Mouse (Mus musculus) left cerebral cortex, postnatal 4 days (tissue): ENCODE results near the gene Cdk5rap1. TPM values are rescaled to one million over a fixed set of nuclear protein-coding genes. Genes with fewer than 3 reads are reported as not detected.

Experiments used
- DNase-seq: peaks from one replicate; pipeline ENCODE4 v3.0.0-alpha.2; 2022
- intact Hi-C: fragments of 180-260 bp; cut with DNase I; formaldehyde crosslinking; loops from one replicate; pipeline ENCODE4 v1.15.1; 2025
- total RNA-seq, 2 experiments: library from RNA; stranded (reverse); gene quantifications; 2 replicates each; pipeline ENCODE4 v1.2.3; 2021

Cdk5rap1 gene
- total RNA-seq, result 10 to 100 TPM; 10.2 to 14.4 TPM

DNA sequence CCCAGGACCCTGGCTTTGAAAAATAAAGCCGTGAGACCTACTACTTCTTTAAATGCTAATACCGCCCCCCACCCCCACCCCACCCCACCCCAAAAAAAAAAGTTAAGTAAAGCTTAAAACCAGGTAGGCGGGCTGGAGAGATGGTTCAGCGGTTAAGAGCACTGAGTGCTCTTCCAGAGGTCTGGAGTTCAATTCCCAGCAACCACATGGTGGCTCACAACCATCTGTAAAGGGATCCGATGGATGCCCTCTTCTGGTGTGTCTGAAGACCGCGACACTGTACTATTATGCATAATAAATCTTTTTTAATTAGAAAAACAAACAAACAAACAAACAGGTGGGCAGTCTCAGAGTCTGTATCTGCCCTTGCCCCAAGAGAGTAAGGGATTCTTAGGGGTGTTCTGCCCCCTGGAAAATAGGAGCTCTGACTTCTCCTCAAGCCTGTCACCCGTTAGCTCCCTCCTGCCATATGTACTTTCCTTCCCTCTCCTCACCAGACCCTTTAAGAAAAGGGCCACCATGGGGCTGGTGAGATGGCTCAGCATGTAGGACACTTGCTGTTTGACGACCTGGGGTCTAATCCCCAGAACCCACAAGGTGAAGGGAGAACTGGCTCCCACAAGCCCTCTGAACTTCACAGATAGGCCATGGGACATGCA is at the start of gene Cdk5rap1:
TSS of gene Cdk5rap1 (minus strand) at position 169 of the 659 bp plus-strand sequence.
- no peak for DNase-seq
- intact Hi-C loops, result loop anchor here (5.0 kb wide), 1 partner anchor 166 kb away; no protein-coding TSS in a partner anchor

DNA sequence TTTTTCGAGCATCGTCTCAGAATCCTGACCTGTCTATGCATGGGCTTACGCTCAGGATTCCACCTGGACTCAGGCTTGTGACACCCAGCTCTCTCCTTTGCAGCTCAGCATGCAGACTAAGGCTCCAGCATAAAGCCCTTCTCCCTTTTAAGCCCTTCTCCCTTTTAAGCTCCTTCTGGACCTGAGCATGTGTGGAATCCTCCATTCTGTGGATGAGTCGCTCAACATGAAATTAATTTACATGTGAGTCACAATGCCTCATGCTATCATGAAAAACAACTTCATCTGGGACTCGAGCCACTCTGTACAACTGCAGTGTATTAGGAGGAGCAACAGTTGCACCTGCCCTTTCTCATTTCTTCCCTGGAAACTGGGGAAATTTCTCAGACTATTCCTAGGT is 49.4 kb upstream of the Cdk5rap1 start:
- no peak for DNase-seq
- intact Hi-C loops, result no loop called here

DNA sequence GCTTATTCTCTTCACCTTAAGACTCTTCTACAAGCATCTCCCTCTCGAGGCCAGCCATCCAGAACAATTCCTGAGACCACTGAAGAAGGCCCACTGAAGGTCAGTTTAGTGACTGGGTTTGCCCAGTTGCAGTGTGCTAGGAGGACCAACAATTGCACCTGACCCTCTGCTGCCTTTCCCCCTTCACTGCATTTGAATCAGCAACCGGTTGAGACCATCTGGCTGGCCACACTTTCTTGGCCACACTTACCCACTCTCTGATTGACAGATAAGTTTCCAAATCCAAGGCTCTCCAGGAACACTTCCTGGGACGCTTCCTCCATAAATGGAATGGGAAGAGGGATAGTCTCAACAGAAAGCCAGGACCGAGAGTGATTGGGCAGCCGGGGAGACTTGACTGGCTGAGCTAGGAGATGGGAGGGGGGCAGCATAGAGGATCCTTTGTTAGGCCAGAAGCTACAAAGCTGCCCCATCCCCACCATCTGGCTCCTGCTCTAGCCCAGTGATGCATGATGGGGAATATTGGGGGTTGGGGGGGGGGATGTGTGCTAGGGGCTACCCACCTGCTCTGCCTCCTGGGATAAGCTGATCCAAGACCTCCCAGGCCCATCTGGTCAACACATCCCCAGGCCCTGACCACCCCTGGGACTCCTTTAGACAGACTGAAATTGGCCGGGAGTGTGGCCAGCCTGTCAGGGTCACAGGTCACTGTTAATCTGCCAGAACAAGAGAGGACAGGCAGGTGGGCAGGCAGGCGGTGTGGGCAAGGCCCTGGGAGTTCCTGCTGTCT is 48.3 kb upstream of the Cdk5rap1 start:
- intact Hi-C loops, result no loop called here
- peak; percentile 92 for DNase-seq

GRCm38 (mm10) chr2:154419631-154420515 is 47.1 kb upstream of the Cdk5rap1 start:
- intact Hi-C loops, result no loop called here
- peak; percentile 46 for DNase-seq

DNA sequence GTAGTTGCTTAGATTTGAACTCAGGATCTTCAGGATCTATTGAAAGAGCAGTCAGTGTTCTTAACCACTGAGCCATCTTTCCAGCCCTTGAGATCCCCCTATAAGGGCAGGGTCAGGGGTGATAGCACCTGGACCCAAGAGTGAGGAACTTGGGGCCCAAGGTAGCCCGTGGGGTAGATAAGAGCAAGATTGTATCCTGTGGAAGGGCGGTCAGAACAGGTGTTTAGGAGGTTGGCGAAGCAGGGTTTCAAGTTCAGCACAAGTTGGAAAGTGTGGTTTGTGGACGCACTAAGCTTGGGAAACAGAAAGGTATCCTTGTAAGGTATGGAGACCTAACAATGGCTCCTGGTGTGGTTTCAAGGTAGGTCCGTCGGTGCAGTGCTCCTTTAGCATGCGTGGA is 45.2 kb upstream of the Cdk5rap1 start:
- no peak for DNase-seq
- intact Hi-C loops, result no loop called here

GRCm38 (mm10) chr2:154417107-154417506 is 44.3 kb upstream of the Cdk5rap1 start:
- peak; percentile 90 for DNase-seq
- intact Hi-C loops, result loop anchor here (2.0 kb wide), 1 partner anchor 122 kb away; no protein-coding TSS in a partner anchor

GRCm38 (mm10) chr2:154412018-154412666 is 39.3 kb upstream of the Cdk5rap1 start:
- intact Hi-C loops, result loop anchor here (5.0 kb wide), 1 partner anchor 200 kb away; the partner anchor contains the start of genes 4930519P11Rik and Zfp341
- DNase-seq, result peak; percentile 32

DNA sequence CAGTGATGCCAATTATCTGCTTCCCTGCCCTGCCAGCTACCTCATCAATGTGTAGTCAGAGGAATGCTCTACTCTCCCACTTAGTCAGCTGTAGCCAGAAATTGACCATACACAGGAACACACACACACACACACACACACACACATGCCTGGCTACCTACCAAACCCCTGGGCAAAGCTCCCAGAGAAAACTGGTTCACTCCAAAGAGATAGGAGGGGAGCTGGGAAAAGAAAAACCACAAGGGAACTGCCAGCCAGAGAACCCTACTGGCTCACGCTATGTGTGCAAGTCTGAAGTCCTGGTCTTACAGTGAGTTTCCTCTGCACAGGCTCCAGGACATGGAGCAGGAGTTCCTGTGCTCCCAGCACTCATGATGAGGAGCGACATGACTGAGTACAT is 37.5 kb upstream of the Cdk5rap1 start:
- DNase-seq, result peak; percentile 53
- intact Hi-C loops, result loop anchor here (5.0 kb wide), 1 partner anchor 202 kb away; the partner anchor contains the start of genes 4930519P11Rik and Zfp341

DNA sequence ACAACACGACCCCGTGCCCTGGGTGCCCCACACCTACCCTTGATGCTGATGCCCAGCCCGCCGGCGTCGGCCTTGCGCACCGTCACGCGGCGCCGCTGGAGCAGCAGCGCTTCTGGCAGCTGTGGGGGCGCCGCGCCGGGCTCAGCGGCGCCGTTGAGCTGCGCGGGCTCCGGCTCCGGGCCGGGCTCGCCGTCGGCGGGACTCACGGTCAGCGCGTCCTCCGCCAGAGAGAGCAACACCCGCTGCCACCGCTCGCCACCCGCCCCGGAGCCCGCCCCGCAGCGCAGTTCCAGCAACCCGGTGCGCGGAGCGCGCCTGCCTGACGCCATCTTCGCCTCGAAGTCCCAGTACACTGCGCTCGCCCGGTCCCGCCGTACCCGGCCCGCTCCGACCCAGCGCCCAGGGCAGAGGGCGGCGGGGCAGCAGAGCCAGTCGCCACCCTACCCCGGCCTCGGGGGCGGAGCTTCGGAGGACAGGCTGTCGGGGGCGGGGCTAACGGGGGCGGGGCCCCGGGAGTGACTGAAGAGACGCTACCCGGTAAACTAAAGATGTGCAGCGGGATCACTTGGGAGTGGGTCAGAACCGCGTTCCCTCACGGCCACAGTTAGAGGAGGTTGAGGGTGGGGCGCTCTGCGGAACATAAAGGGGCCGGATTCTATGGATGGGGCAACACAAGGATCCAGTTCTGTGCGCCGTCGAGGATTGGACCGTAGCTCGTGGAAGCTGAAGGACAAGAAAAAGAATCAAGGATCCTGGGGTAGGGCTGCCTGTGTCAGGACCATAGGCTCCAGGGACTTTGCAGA is 35.0 kb upstream of the Cdk5rap1 start, which contains the start of gene Snta1:
TSS of gene Snta1 (minus strand) at position 457 of the 803 bp plus-strand sequence.
- DNase-seq, result peak; percentile 87
- intact Hi-C loops, result no loop called here

GRCm38 (mm10) chr2:154407063-154407642 is 34.3 kb upstream of the Cdk5rap1 start:
- no peak for DNase-seq
- intact Hi-C loops, result no loop called here

- intact Hi-C loops, result no loop called here
- no peak for DNase-seq
Measured at GRCm38 (mm10) chr2:154405447-154405994, 32.7 kb upstream of the Cdk5rap1 start.

DNA sequence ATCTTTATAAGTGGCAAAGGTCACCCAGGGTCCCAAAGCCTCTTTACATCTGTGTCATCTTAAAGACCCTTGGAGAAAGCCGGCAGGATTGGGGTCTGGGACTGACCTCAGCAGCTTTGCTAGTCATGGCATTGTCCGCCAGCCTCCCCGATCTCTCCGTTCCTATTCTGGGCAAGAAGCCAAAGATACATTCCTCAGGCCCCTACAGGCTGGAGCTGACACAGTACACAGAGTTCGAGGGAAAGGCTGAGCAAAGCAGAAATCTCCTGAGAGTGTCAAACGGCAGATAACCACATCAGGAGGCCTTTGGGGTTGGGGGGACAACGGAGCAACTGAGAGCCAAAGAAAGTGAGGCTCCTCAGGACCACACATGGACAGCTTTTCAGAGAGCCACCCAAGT is 30.0 kb upstream of the Cdk5rap1 start:
- DNase-seq, result peak; percentile 45
- intact Hi-C loops, result no loop called here

DNA sequence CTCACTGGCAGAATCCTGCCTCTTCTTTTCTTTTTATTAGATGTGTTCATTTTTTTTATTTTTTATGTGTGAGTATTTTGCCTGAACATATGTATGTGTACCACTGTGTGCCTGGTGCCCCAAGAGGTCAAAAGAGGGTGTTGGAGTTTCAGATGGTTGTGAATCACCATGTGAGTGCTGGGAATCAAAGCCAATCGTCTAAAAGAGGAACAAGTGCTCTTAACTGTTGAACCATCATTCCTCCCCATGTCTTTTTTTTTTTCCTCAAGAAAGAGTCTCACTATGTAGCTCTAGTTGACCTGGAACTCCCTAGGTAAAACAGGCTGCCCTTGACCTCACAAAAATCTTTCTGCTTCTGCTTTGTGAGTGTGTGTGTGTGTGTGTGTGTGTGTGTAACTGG is 29.2 kb upstream of the Cdk5rap1 start:
- DNase-seq, result no peak
- intact Hi-C loops, result no loop called here

DNA sequence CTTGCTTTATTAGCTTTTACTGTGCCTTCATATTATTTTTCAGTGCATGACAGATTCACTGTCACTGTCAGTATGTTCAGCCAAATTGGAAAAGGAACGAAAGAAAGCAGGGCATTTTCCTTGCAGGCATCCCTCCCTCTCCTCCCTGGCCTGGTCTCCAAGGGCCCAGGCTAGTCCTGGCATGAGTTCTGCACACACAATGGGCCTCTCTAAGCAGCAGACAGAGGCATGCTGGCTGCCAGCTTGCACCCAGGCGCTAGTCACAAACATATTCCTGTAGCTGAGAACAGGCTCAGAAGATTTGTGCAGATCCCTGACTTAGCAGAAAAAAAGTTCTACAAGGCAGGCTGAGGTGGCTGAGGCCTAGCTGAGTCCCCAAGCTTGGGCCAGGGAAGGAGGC is 26.5 kb upstream of the Cdk5rap1 start:
- intact Hi-C loops, result no loop called here
- DNase-seq, result peak; percentile 50

DNA sequence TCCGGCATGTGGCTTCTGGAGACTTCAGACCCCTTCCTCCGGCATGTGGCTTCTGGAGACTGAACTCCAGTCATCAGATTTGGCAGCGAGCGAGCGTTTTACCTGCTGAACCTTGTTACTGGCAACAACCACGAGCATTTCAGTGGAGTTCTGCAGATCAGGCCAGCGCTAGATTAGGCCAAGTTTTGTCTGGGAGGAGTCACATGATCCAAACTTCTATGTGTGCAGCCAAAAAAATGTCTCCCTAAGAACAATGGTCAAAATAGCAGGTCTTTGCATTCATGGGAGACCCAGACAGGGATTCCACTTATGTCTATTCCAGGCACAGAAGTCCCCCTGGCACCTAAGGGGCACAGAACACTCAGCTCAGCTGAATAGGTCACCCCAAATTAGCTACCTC is 25.5 kb upstream of the Cdk5rap1 start:
- DNase-seq, result no peak
- intact Hi-C loops, result no loop called here

DNA sequence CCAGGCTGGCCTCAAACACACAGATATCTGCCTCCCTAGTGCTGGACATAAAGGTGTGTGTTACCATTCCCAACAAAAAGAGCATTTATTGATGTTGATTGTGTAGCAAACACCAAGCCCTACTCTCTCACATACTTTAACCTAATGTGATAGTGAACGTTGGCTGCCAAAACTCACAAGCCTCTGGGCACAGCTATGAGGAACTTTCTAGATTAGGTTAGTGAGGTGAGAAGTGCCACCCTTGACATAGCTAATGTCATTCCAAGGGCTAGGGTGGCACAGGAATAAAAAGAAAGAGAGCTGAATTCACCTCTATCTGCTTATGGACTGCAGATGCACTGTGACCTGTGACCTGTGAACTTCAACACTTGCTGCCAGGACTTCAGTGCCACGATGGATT is 23.7 kb upstream of the Cdk5rap1 start:
- DNase-seq, result no peak
- intact Hi-C loops, result no loop called here

DNA sequence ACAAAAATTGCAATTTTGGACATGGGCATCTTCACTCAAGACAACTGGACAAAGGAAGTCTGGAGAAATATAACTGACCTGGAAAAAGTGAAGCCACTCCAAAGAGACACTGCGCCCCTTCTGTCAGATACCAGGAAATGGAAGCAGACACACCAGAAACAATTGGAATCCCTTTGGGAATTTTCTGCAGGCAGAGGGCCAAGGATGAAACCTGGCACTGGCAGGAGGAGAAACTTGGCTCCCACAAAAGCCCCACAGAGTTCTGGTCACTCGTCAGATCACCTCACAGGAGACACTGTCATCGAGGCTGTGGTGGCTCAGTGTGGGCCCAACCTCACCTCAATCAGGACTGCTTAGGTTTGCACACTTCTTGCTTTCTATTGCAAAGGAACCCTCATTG is 21.8 kb upstream of the Cdk5rap1 start:
- intact Hi-C loops, result no loop called here
- DNase-seq, result peak; percentile 82

DNA sequence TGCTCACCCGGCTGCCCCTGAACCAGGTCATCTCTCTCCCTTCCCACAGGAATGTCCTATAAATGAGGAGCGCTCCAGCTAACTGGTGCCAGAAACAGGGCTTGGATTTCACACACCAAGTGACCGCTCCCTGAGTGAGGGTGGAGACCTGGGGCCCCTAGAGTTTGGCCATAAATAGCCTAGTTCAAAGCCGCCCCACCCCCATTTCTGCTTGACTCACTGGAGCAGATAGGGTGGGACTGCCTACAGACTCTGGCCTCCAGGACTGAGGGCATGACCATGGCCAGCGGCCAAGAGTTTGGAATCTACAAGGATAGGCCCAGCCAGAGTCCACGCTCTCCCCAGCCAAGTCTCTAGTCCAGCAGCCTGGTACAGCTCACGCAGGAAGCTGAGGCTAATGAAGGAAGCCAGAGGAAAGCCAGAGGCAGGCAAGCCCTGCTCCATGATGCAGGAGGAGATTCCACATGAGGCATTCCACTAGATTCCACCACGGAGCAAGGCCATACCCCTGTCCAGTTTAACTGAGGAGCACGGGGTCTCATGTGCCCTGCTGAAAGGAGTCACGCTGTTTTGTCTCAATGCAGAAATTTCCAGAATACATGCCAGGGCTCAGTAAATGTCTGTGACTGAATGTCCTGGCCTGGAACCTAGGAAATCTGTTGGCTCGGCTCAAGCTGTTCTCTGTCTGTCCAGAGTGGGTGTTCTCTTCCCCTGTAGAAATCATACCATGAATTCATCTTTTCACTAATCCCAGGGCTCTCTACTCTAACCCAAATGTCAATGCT is 17.6 kb upstream of the Cdk5rap1 start:
- intact Hi-C loops, result no loop called here
- peak; percentile 53 for DNase-seq
